Mouse (Mus musculus): ENCODE results near the gene Iqcm.

GRCm38 (mm10) chr8:75406489-75406888, 42.0 kb upstream of the Iqcm start, which contains the start of gene Gm10358:
- TF ChIP-seq CTCF (IDR thresholded peaks at IDR 0.05; ENCODE audit: low read depth) (no peak), EP300 (IDR thresholded peaks at IDR 0.05; ENCODE audit: low read depth) (no peak)
